Mouse (Mus musculus): ENCODE measurements around the gene Nipsnap1. TPM values are rescaled to one million over a fixed set of nuclear protein-coding genes. Genes with fewer than 3 reads are reported as not detected.

Gene Nipsnap1
- polyA plus RNA-seq, 1 experiment from 2014 or later: 137 TPM

- no peak overlapping the region for H3K4me3 ChIP-seq (replicated peaks)
- peaks cover 22% of the 10 kb centered on the region for H3K36me3 ChIP-seq
- no peak overlapping the region for H3K4me2 ChIP-seq
- 87% methylated on average over 4 of the region's 4 CpGs for WGBS
- H3K27me3 ChIP-seq (replicated peaks): no peaks in the 10 kb centered on the region
- no peaks in the 10 kb centered on the region for H3K9me3 ChIP-seq (replicated peaks)
- H3K9ac ChIP-seq (replicated peaks): no peak overlapping the region
- ATAC-seq (ENCODE audit: low FRiP score): no peak
- H3K4me1 ChIP-seq: 0 out of 2 replicates have a peak, but pooled peaks cover 6% of the 10 kb centered on the region
- no peak overlapping the region for H3K27ac ChIP-seq (replicated peaks)
These were observed 7.3 kb downstream of the Nipsnap1 start for GRCm38 (mm10) chr11:4881087-4881486.

- Histone ChIP-seq H3K36me3 (peaks cover 24% of the 10 kb centered on the region), H3K4me3 (replicated peaks) (no peak overlapping the region), H3K27ac (replicated peaks) (no peak overlapping the region), H3K27me3 (replicated peaks) (no peaks in the 10 kb centered on the region), H3K9ac (replicated peaks) (no peak overlapping the region), H3K9me3 (replicated peaks) (no peaks in the 10 kb centered on the region), H3K4me2 (no peak overlapping the region), H3K4me1 (0 out of 2 replicates have a peak, but pooled peaks cover 6% of the 10 kb centered on the region)
- WGBS: 41% methylated on average over 14 of the region's 14 CpGs
- ATAC-seq (ENCODE audit: low FRiP score): no peak
These were observed 9.3 kb downstream of the Nipsnap1 start for GRCm38 (mm10) chr11:4882892-4883627.

GRCm38 (mm10) chr11:4885385-4885903 is 11.7 kb downstream of the Nipsnap1 start:
- 68% methylated on average over 2 of the region's 2 CpGs for WGBS
- Histone ChIP-seq H3K4me3 (replicated peaks) (no peak overlapping the region), H3K9me3 (replicated peaks) (no peaks in the 10 kb centered on the region), H3K27ac (replicated peaks) (no peak overlapping the region), H3K4me1 (0 out of 2 replicates have a peak, but pooled peaks cover 6% of the 10 kb centered on the region), H3K4me2 (no peak overlapping the region), H3K9ac (replicated peaks) (no peak overlapping the region), H3K36me3 (peaks cover 48% of the 10 kb centered on the region), H3K27me3 (replicated peaks) (no peaks in the 10 kb centered on the region)
- ATAC-seq (ENCODE audit: low FRiP score): no peak

- no peaks in the 10 kb centered on the region for H3K9me3 ChIP-seq (replicated peaks)
- no peaks in the 10 kb centered on the region for H3K27me3 ChIP-seq (replicated peaks)
- no peak overlapping the region for H3K4me2 ChIP-seq
- peaks cover 60% of the 10 kb centered on the region for H3K36me3 ChIP-seq
- WGBS: 92% methylated on average over 3 of the region's 3 CpGs
- ATAC-seq (ENCODE audit: low FRiP score): no peak
- H3K4me1 ChIP-seq: 0 out of 2 replicates have a peak, but pooled peaks cover 6% of the 10 kb centered on the region
- no peak overlapping the region for H3K27ac ChIP-seq (replicated peaks)
- no peak overlapping the region for H3K9ac ChIP-seq (replicated peaks)
- H3K4me3 ChIP-seq (replicated peaks): no peak overlapping the region
These were observed 13.2 kb downstream of the Nipsnap1 start for GRCm38 (mm10) chr11:4886987-4887386.

- H3K4me2 ChIP-seq: peak within 1 kb of the TSS; percentile 87
- 3% methylated on average over 52 of the region's 52 CpGs for WGBS
- ATAC-seq (ENCODE audit: low FRiP score): peak; percentile 95
- no peaks in the 10 kb centered on the region for H3K27me3 ChIP-seq (replicated peaks)
- H3K4me1 ChIP-seq: peaks cover 16% of the 10 kb centered on the region
- peak within 1 kb of the TSS; percentile 86 for H3K9ac ChIP-seq (replicated peaks)
- peak within 1 kb of the TSS; percentile 86 for H3K4me3 ChIP-seq (replicated peaks)
- no peaks in the 10 kb centered on the region for H3K9me3 ChIP-seq (replicated peaks)
- peaks cover 44% of the 10 kb centered on the region for H3K36me3 ChIP-seq
- H3K27ac ChIP-seq (replicated peaks): peak within 1 kb of the TSS; percentile 88
These were observed 21.4 kb downstream of the Nipsnap1 start, which contains the start of gene Thoc5 for GRCm38 (mm10) chr11:4894848-4895816. TSS of gene Thoc5 (plus strand) at chr11:4895320.

- Histone ChIP-seq H3K9ac (replicated peaks) (no peak overlapping the region), H3K36me3 (peaks cover 48% of the 10 kb centered on the region), H3K27ac (replicated peaks) (no peak overlapping the region)
These were observed 26.7 kb downstream of the Nipsnap1 start for GRCm38 (mm10) chr11:4900437-4900836.

GRCm38 (mm10) chr11:4901956-4902355 is 28.2 kb downstream of the Nipsnap1 start:
- Histone ChIP-seq H3K9ac (replicated peaks) (no peak overlapping the region), H3K9me3 (replicated peaks) (no peaks in the 10 kb centered on the region), H3K4me3 (replicated peaks) (no peak overlapping the region), H3K36me3 (peaks cover 59% of the 10 kb centered on the region), H3K27me3 (replicated peaks) (no peaks in the 10 kb centered on the region), H3K4me2 (no peak overlapping the region), H3K4me1 (peaks cover 2% of the 10 kb centered on the region; the same call in 1 of the 2 replicates), H3K27ac (replicated peaks) (no peak overlapping the region)
- no peak for ATAC-seq (ENCODE audit: low FRiP score)
- 93% methylated on average over 6 of the region's 6 CpGs for WGBS

More at GRCm38 (mm10) chr11:4900437-4900836, 26.7 kb downstream of the Nipsnap1 start:
- no peaks in the 10 kb centered on the region for H3K9me3 ChIP-seq (replicated peaks)
- H3K27me3 ChIP-seq (replicated peaks): no peaks in the 10 kb centered on the region
- no peak overlapping the region for H3K4me2 ChIP-seq
- no peak overlapping the region for H3K4me3 ChIP-seq (replicated peaks)
- ATAC-seq (ENCODE audit: low FRiP score): no peak
- peaks cover 13% of the 10 kb centered on the region for H3K4me1 ChIP-seq
- WGBS: 75% methylated on average over 5 of the region's 5 CpGs

GRCm38 (mm10) chr11:4906231-4906630 is 32.5 kb downstream of the Nipsnap1 start:
- WGBS: 96% methylated on average over 6 of the region's 6 CpGs
- H3K36me3 ChIP-seq: peaks cover 77% of the 10 kb centered on the region
- ATAC-seq (ENCODE audit: low FRiP score): no peak

GRCm38 (mm10) chr11:4916068-4916467 is 42.3 kb downstream of the Nipsnap1 start:
- H3K4me3 ChIP-seq (replicated peaks): no peak overlapping the region
- no peaks in the 10 kb centered on the region for H3K9me3 ChIP-seq (replicated peaks)
- no peaks in the 10 kb centered on the region for H3K4me1 ChIP-seq
- no peaks in the 10 kb centered on the region for H3K27me3 ChIP-seq (replicated peaks)
- peaks cover 91% of the 10 kb centered on the region for H3K36me3 ChIP-seq
- H3K9ac ChIP-seq (replicated peaks): no peak overlapping the region
- no peak for ATAC-seq (ENCODE audit: low FRiP score)
- H3K27ac ChIP-seq (replicated peaks): no peak overlapping the region
- WGBS: 45% methylated on average over 1 of the region's 1 CpGs
- H3K4me2 ChIP-seq: no peak overlapping the region

More at GRCm38 (mm10) chr11:4906231-4906630, 32.5 kb downstream of the Nipsnap1 start:
- H3K4me1 ChIP-seq: no peaks in the 10 kb centered on the region
- no peaks in the 10 kb centered on the region for H3K27me3 ChIP-seq (replicated peaks)
- H3K9ac ChIP-seq (replicated peaks): no peak overlapping the region
- H3K4me2 ChIP-seq: no peak overlapping the region
- no peaks in the 10 kb centered on the region for H3K9me3 ChIP-seq (replicated peaks)
- H3K4me3 ChIP-seq (replicated peaks): no peak overlapping the region
- H3K27ac ChIP-seq (replicated peaks): no peak overlapping the region

GRCm38 (mm10) chr11:4921281-4921680 is 47.5 kb downstream of the Nipsnap1 start:
- Histone ChIP-seq H3K4me3 (replicated peaks) (no peak overlapping the region), H3K27me3 (replicated peaks) (no peaks in the 10 kb centered on the region), H3K9me3 (replicated peaks) (no peaks in the 10 kb centered on the region), H3K36me3 (peaks cover 92% of the 10 kb centered on the region), H3K27ac (replicated peaks) (no peak overlapping the region), H3K9ac (replicated peaks) (no peak overlapping the region), H3K4me1 (no peaks in the 10 kb centered on the region), H3K4me2 (no peak overlapping the region)
- ATAC-seq (ENCODE audit: low FRiP score): no peak
- 87% methylated on average over 2 of the region's 2 CpGs for WGBS

GRCm38 (mm10) chr11:4921751-4922150 is 48.0 kb downstream of the Nipsnap1 start:
- Histone ChIP-seq H3K4me1 (no peaks in the 10 kb centered on the region), H3K27ac (replicated peaks) (no peak overlapping the region), H3K9me3 (replicated peaks) (no peaks in the 10 kb centered on the region), H3K4me3 (replicated peaks) (no peak overlapping the region), H3K36me3 (peaks cover 94% of the 10 kb centered on the region), H3K4me2 (no peak overlapping the region), H3K9ac (replicated peaks) (no peak overlapping the region), H3K27me3 (replicated peaks) (no peaks in the 10 kb centered on the region)
- ATAC-seq (ENCODE audit: low FRiP score): no peak
- 88% methylated on average over 7 of the region's 7 CpGs for WGBS

Measured in neural tube, embryonic 15.5 days (tissue).